Mouse (Mus musculus) limb, embryonic 14.5 days (tissue): ENCODE results near the gene Iba57. TPM values are rescaled to one million over a fixed set of nuclear protein-coding genes. Genes with fewer than 3 reads are reported as not detected.

Experiments used
- ATAC-seq: fragments of 200-750 bp; cut with Nextera tagmentation; 2 replicates; pipeline ENCODE4 v1.8.0; 2017; ENCODE audit warnings: low read depth, moderate number of reproducible peaks, moderate TSS enrichment; ENCODE audit not compliant: low FRiP score
- DNase-seq: peaks from one replicate; pipeline ENCODE4 v3.0.0-alpha.2; 2015; ENCODE audit warnings: low spot score
- H3K27ac ChIP-seq: fragments of 300-500 bp; sonication (generic); replicated peaks from 2 replicates; pipeline ENCODE4 v1.5.1; 2014; ENCODE audit warnings: low read depth, mild to moderate bottlenecking, low read length, moderate library complexity, mixed read lengths
- H3K27me3 ChIP-seq: fragments of 300-500 bp; sonication (generic); 2 replicates; pipeline ENCODE4 v1.6.1; 2014; ENCODE audit warnings: low read length, mixed read lengths; ENCODE audit not compliant: control insufficient read depth, insufficient read depth
- H3K36me3 ChIP-seq: fragments of 300-500 bp; sonication (generic); 2 replicates; pipeline ENCODE4 v1.6.1; 2014; ENCODE audit warnings: mild to moderate bottlenecking, low read length, moderate library complexity, mixed read lengths; ENCODE audit not compliant: control insufficient read depth, insufficient read depth
- H3K4me1 ChIP-seq: fragments of 300-500 bp; sonication (generic); 2 replicates; pipeline ENCODE4 v1.6.1; 2014; ENCODE audit warnings: antibody characterized with exemption, low read length, mixed read lengths; ENCODE audit not compliant: control insufficient read depth, insufficient read depth
- H3K4me2 ChIP-seq: fragments of 300-500 bp; sonication (generic); replicated peaks from 2 replicates; pipeline ENCODE4 v1.6.1; 2014; ENCODE audit warnings: low read depth, mild to moderate bottlenecking, low read length, moderate library complexity; ENCODE audit not compliant: severe bottlenecking
- H3K4me3 ChIP-seq: fragments of 300-500 bp; sonication (generic); replicated peaks from 2 replicates; pipeline ENCODE4 v1.5.1; 2014; ENCODE audit warnings: low read length
- H3K9ac ChIP-seq: fragments of 300-500 bp; sonication (generic); 2 replicates; pipeline ENCODE4 v1.6.1; 2014; ENCODE audit warnings: mild to moderate bottlenecking, low read depth, low read length, moderate library complexity; ENCODE audit not compliant: severe bottlenecking
- H3K9me3 ChIP-seq: fragments of 300-500 bp; sonication (generic); 2 replicates; pipeline ENCODE4 v1.6.1; 2016; ENCODE audit warnings: low read length; ENCODE audit not compliant: control insufficient read depth
- POLR2A ChIP-seq: fragments of 200-500 bp; IDR thresholded peaks from 2 replicates; pipeline ENCODE4 v1.8.0; 2012; ENCODE audit warnings: inconsistent platforms, mild to moderate bottlenecking, moderate library complexity, borderline replicate concordance; ENCODE audit not compliant: insufficient read depth, insufficient read length; ENCODE audit errors: extremely low read depth
- WGBS: fragments of 180-500 bp; shearing (Covaris S2); extraction: QIAGEN DNeasy Blood & Tissue Kit; methylation state at CpG from one replicate; pipeline ENCODE4 v1.1.7; 2014; 5-methylcytosine and 5-hydroxymethylcytosine counted together
- polyA plus RNA-seq, 2 experiments: library from polyadenylated mRNA; depleted of rRNA in 1 of 2; stranded (reverse) in 1 of 2; unstranded in 1 of 2; fragments of >200 nt; fragmentation: Nextera tagmentation in 1 of 2; extraction: Ambion mirVana in 1 of 2; gene quantifications; 2 replicates each; pipeline versions ENCODE4 v1.2.1 to v1.2.3; 2012 to 2014

Gene Iba57
- polyA plus RNA-seq, 2 experiments, result 2.4 to 4.0 TPM

GRCm38 (mm10) chr11:59174189-59174838 lies 10.8 kb upstream of the Iba57 start:
- H3K4me2 ChIP-seq, result no peak overlapping the region
- no peak overlapping the region for H3K4me3 ChIP-seq
- no peaks in the 10 kb centered on the region for H3K4me1 ChIP-seq
- no peak for TF ChIP-seq POLR2A
- H3K9me3 ChIP-seq, result no peaks in the 10 kb centered on the region
- 59% methylated on average over 6 of the region's 6 CpGs for WGBS
- no peaks in the 10 kb centered on the region for H3K36me3 ChIP-seq
- no peak for DNase-seq
- no peak overlapping the region for H3K27ac ChIP-seq
- no peak for ATAC-seq
- no peak overlapping the region for H3K9ac ChIP-seq
- H3K27me3 ChIP-seq, result peaks cover 53% of the 10 kb centered on the region

GRCm38 (mm10) chr11:59170549-59170948 lies 7.0 kb upstream of the Iba57 start:
- ATAC-seq, result no peak
- no peaks in the 10 kb centered on the region for H3K9me3 ChIP-seq
- no peaks in the 10 kb centered on the region for H3K4me1 ChIP-seq

GRCm38 (mm10) chr11:59169807-59170206 lies 6.3 kb upstream of the Iba57 start:
- no peaks in the 10 kb centered on the region for H3K9me3 ChIP-seq
- WGBS, result 37% methylated on average over 3 of the region's 3 CpGs
- ATAC-seq (no peak), DNase-seq (no peak)
- peaks cover 8% of the 10 kb centered on the region; the same call in 1 of the 2 replicates for H3K27me3 ChIP-seq
- H3K4me2 ChIP-seq, result no peak overlapping the region
- H3K9ac ChIP-seq, result no peak overlapping the region
- H3K4me3 ChIP-seq, result no peak overlapping the region
- no peak for TF ChIP-seq POLR2A
- H3K27ac ChIP-seq, result no peak overlapping the region
- H3K36me3 ChIP-seq, result no peaks in the 10 kb centered on the region
- no peaks in the 10 kb centered on the region for H3K4me1 ChIP-seq

More at GRCm38 (mm10) chr11:59170549-59170948, 7.0 kb upstream of the Iba57 start:
- no peak for DNase-seq
- Histone ChIP-seq H3K27ac (no peak overlapping the region), H3K36me3 (no peaks in the 10 kb centered on the region), H3K4me2 (no peak overlapping the region), H3K27me3 (peaks cover 15% of the 10 kb centered on the region), H3K9ac (no peak overlapping the region), H3K4me3 (no peak overlapping the region)
- 81% methylated on average over 4 of the region's 4 CpGs for WGBS
- no peak for TF ChIP-seq POLR2A

GRCm38 (mm10) chr11:59165616-59166241 lies 2.2 kb upstream of the Iba57 start:
- no peak for TF ChIP-seq POLR2A
- Histone ChIP-seq H3K4me3 (no peak overlapping the region), H3K36me3 (no peaks in the 10 kb centered on the region), H3K4me1 (peaks cover 11% of the 10 kb centered on the region), H3K9me3 (no peaks in the 10 kb centered on the region), H3K4me2 (no peak overlapping the region), H3K27ac (no peak overlapping the region), H3K9ac (no peak overlapping the region), H3K27me3 (no peaks in the 10 kb centered on the region)
- ATAC-seq (no peak), DNase-seq (no peak)
- 47% methylated on average over 2 of the region's 2 CpGs for WGBS

DNA sequence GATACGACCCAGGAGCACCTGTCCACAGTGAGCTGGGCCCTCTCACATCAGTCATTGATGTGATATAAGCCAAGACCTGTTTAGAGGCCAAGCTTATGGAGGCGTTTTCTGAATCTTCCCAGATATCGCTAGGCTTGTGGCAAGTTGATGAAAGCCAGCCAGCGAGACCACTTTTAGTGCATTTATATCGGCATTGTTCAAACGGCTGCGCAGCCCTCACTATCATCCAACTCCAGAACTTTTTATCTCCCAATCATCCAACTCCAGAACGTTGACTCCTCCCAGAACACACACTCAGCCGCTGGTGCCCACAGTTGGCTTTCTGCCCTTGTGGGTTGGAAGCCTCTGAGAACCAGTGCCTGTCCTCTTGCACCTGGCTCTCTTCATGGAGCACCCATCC lies 845 bp upstream of the Iba57 start:
- WGBS, result 84% methylated on average over 9 of the region's 9 CpGs
- Histone ChIP-seq H3K9me3 (no peaks in the 10 kb centered on the region), H3K9ac (no peak overlapping the region), H3K4me1 (peaks cover 11% of the 10 kb centered on the region), H3K36me3 (no peaks in the 10 kb centered on the region), H3K4me2 (peak overlapping the region; percentile 70; the same call in 1 of the 2 replicates), H3K27me3 (no peaks in the 10 kb centered on the region), H3K27ac (no peak overlapping the region), H3K4me3 (peak overlapping the region; percentile 78)
- ATAC-seq (no peak), DNase-seq (no peak)
- no peak for TF ChIP-seq POLR2A
